Mouse (Mus musculus): ENCODE measurements around the gene Fkbpl. TPM values are rescaled to one million over a fixed set of nuclear protein-coding genes. Genes with fewer than 3 reads are reported as not detected.

The Fkbpl gene
- polyA plus RNA-seq, 1 experiment, result 0.48 TPM

GRCm38 (mm10) chr17:34676093-34676460, 31.5 kb downstream of the Fkbpl start:
- Histone ChIP-seq H3K9me3 (ENCODE audit: control insufficient read depth, low read length) (peaks cover 10% of the 10 kb centered on the region; the same call in 1 of the 2 replicates), H3K27me3 (ENCODE audit: control insufficient read depth) (peaks cover 60% of the 10 kb centered on the region), H3K36me3 (ENCODE audit: control insufficient read depth) (no peaks in the 10 kb centered on the region), H3K4me1 (ENCODE audit: control insufficient read depth) (peaks cover 2% of the 10 kb centered on the region; the same call in 1 of the 2 replicates), H3K4me3 (replicated peaks) (no peak overlapping the region)
- no peak for TF ChIP-seq TAL1 (IDR thresholded peaks at IDR 0.05; ENCODE audit: low read length)
- no peak for TF ChIP-seq GATA1 (IDR thresholded peaks at IDR 0.05; ENCODE audit: low read length)

GRCm38 (mm10) chr17:34676671-34677070, 32.1 kb downstream of the Fkbpl start:
- Histone ChIP-seq H3K4me1 (ENCODE audit: control insufficient read depth) (peaks cover 2% of the 10 kb centered on the region; the same call in 1 of the 2 replicates), H3K27me3 (ENCODE audit: control insufficient read depth) (peaks cover 58% of the 10 kb centered on the region), H3K36me3 (ENCODE audit: control insufficient read depth) (no peaks in the 10 kb centered on the region), H3K9me3 (ENCODE audit: control insufficient read depth, low read length) (peaks cover 6% of the 10 kb centered on the region; the same call in 1 of the 2 replicates), H3K4me3 (replicated peaks) (no peak overlapping the region)
- TF ChIP-seq TAL1 (IDR thresholded peaks at IDR 0.05; ENCODE audit: low read length) (no peak), GATA1 (IDR thresholded peaks at IDR 0.05; ENCODE audit: low read length) (no peak)

GRCm38 (mm10) chr17:34680191-34680590, 35.6 kb downstream of the Fkbpl start:
- Histone ChIP-seq H3K36me3 (ENCODE audit: control insufficient read depth) (no peaks in the 10 kb centered on the region), H3K27me3 (ENCODE audit: control insufficient read depth) (peaks cover 30% of the 10 kb centered on the region), H3K4me3 (replicated peaks) (no peak overlapping the region), H3K9me3 (ENCODE audit: control insufficient read depth, low read length) (no peaks in the 10 kb centered on the region), H3K4me1 (ENCODE audit: control insufficient read depth) (peaks cover 2% of the 10 kb centered on the region; the same call in 1 of the 2 replicates)
- no peak for TF ChIP-seq GATA1 (IDR thresholded peaks at IDR 0.05; ENCODE audit: low read length)
- no peak for TF ChIP-seq TAL1 (IDR thresholded peaks at IDR 0.05; ENCODE audit: low read length)

GRCm38 (mm10) chr17:34680621-34681020, 36.1 kb downstream of the Fkbpl start:
- H3K36me3 ChIP-seq (ENCODE audit: control insufficient read depth), result no peaks in the 10 kb centered on the region
- H3K9me3 ChIP-seq (ENCODE audit: control insufficient read depth, low read length), result no peaks in the 10 kb centered on the region
- no peak overlapping the region for H3K4me3 ChIP-seq (replicated peaks)
- peaks cover 28% of the 10 kb centered on the region for H3K27me3 ChIP-seq (ENCODE audit: control insufficient read depth)
- TF ChIP-seq TAL1 (IDR thresholded peaks at IDR 0.05; ENCODE audit: low read length) (no peak), GATA1 (IDR thresholded peaks at IDR 0.05; ENCODE audit: low read length) (no peak)
- H3K4me1 ChIP-seq (ENCODE audit: control insufficient read depth), result no peaks in the 10 kb centered on the region

- H3K27me3 ChIP-seq (ENCODE audit: control insufficient read depth), result peaks cover 28% of the 10 kb centered on the region
Measured at GRCm38 (mm10) chr17:34681132-34681571, 36.6 kb downstream of the Fkbpl start.

GRCm38 (mm10) chr17:34681881-34682536, 37.4 kb downstream of the Fkbpl start:
- peaks cover 26% of the 10 kb centered on the region for H3K27me3 ChIP-seq (ENCODE audit: control insufficient read depth)
- TF ChIP-seq TAL1 (IDR thresholded peaks at IDR 0.05; ENCODE audit: low read length) (no peak), GATA1 (IDR thresholded peaks at IDR 0.05; ENCODE audit: low read length) (no peak)
- H3K36me3 ChIP-seq (ENCODE audit: control insufficient read depth), result no peaks in the 10 kb centered on the region
- no peak overlapping the region for H3K4me3 ChIP-seq (replicated peaks)
- no peaks in the 10 kb centered on the region for H3K9me3 ChIP-seq (ENCODE audit: control insufficient read depth, low read length)
- H3K4me1 ChIP-seq (ENCODE audit: control insufficient read depth), result no peaks in the 10 kb centered on the region

More at GRCm38 (mm10) chr17:34681132-34681571, 36.6 kb downstream of the Fkbpl start:
- no peaks in the 10 kb centered on the region for H3K4me1 ChIP-seq (ENCODE audit: control insufficient read depth)
- TF ChIP-seq TAL1 (IDR thresholded peaks at IDR 0.05; ENCODE audit: low read length) (no peak), GATA1 (IDR thresholded peaks at IDR 0.05; ENCODE audit: low read length) (no peak)
- H3K9me3 ChIP-seq (ENCODE audit: control insufficient read depth, low read length), result no peaks in the 10 kb centered on the region
- H3K36me3 ChIP-seq (ENCODE audit: control insufficient read depth), result no peaks in the 10 kb centered on the region
- H3K4me3 ChIP-seq (replicated peaks), result no peak overlapping the region

- H3K36me3 ChIP-seq (ENCODE audit: control insufficient read depth), result no peaks in the 10 kb centered on the region
- no peak overlapping the region for H3K4me3 ChIP-seq (replicated peaks)
- no peaks in the 10 kb centered on the region for H3K9me3 ChIP-seq (ENCODE audit: control insufficient read depth, low read length)
- H3K27me3 ChIP-seq (ENCODE audit: control insufficient read depth), result peaks cover 24% of the 10 kb centered on the region
- no peaks in the 10 kb centered on the region for H3K4me1 ChIP-seq (ENCODE audit: control insufficient read depth)
- TF ChIP-seq TAL1 (IDR thresholded peaks at IDR 0.05; ENCODE audit: low read length) (no peak), GATA1 (IDR thresholded peaks at IDR 0.05; ENCODE audit: low read length) (no peak)
Measured at GRCm38 (mm10) chr17:34683179-34683578, 38.6 kb downstream of the Fkbpl start.

- Histone ChIP-seq H3K4me1 (ENCODE audit: control insufficient read depth) (no peaks in the 10 kb centered on the region), H3K36me3 (ENCODE audit: control insufficient read depth) (no peaks in the 10 kb centered on the region), H3K27me3 (ENCODE audit: control insufficient read depth) (peaks cover 20% of the 10 kb centered on the region), H3K9me3 (ENCODE audit: control insufficient read depth, low read length) (no peaks in the 10 kb centered on the region), H3K4me3 (replicated peaks) (no peak overlapping the region)
- no peak for TF ChIP-seq TAL1 (IDR thresholded peaks at IDR 0.05; ENCODE audit: low read length)
- no peak for TF ChIP-seq GATA1 (IDR thresholded peaks at IDR 0.05; ENCODE audit: low read length)
Measured at GRCm38 (mm10) chr17:34683686-34684220, 39.2 kb downstream of the Fkbpl start.

- H3K27me3 ChIP-seq (ENCODE audit: control insufficient read depth), result peaks cover 14% of the 10 kb centered on the region
- no peaks in the 10 kb centered on the region for H3K36me3 ChIP-seq (ENCODE audit: control insufficient read depth)
- TF ChIP-seq TAL1 (IDR thresholded peaks at IDR 0.05; ENCODE audit: low read length), result no peak
- TF ChIP-seq GATA1 (IDR thresholded peaks at IDR 0.05; ENCODE audit: low read length), result no peak
- H3K4me3 ChIP-seq (replicated peaks), result no peak overlapping the region
- no peaks in the 10 kb centered on the region for H3K4me1 ChIP-seq (ENCODE audit: control insufficient read depth)
- no peaks in the 10 kb centered on the region for H3K9me3 ChIP-seq (ENCODE audit: control insufficient read depth, low read length)
Measured at GRCm38 (mm10) chr17:34684253-34684893, 39.8 kb downstream of the Fkbpl start.
